Mouse (Mus musculus): ENCODE measurements at regions not wholly inside any gene's neighbourhood (a gene's known extent, or its start where the extent isn't known, plus 50 kb on each side); places are given as distances from the start of the nearest gene placed in this dataset.

DNA sequence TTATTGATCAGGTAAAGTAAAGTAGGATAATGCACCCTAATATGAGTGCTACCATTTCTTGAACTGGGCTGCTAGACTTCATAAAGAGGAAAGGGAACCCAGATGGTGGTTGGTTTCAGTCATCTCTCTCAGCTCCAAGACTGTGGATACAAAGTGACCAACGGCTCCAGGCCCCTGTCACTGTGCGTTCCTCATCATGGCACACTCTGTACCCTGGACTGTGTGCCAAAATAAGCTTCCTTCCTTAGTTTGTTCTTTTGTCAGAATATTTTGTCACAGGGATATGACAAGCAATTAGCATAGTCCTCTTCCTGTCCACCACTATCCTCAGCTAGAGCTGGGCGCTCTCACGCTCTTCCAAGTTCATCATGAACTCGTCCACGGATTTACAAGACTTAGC is 620.9 kb downstream of the Tox3 start:
- H3K4me3 ChIP-seq, result no peak overlapping the region
- H3K9me3 ChIP-seq, result no peaks in the 10 kb centered on the region
- H3K4me1 ChIP-seq (replicated peaks), result no peaks in the 10 kb centered on the region
- 92% methylated on average over 6 of the region's 6 CpGs for WGBS
- no peak for ATAC-seq (ENCODE audit: low FRiP score)
- H3K9ac ChIP-seq, result no peak overlapping the region
- no peak overlapping the region for H3K27ac ChIP-seq
- no peaks in the 10 kb centered on the region for H3K36me3 ChIP-seq
- H3K4me2 ChIP-seq, result no peak overlapping the region
- no peaks in the 10 kb centered on the region for H3K27me3 ChIP-seq

DNA sequence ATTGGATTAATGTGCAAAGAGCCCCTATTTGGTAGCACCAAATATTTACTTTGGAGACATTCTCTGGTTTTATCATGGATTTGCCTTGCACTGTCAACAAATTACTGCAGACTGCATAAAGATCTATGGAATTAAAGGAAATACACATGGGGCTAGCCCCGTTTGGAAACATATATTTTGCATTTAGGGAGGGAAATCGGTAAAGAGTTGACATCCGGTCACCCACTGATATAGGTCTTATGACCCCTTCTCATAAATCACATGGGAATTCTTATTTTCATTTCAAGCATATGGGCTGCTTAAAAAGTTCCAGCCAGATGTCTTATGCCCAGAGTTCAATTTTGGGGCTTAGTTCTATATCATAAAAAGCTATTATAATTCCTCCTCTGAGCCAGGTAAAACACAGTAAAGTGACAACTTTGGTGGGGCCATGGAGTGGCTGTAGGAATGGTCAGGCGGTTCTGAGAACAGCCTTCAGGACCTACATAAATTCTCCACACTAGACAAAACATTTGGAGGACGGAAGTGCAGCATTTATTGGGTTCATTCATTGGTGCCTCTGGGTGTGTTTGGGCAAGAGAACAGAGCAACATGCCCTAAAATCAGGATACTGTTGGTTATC is 626.3 kb downstream of the Tox3 start:
- Histone ChIP-seq H3K4me2 (no peak overlapping the region), H3K4me1 (replicated peaks) (no peaks in the 10 kb centered on the region), H3K9ac (no peak overlapping the region), H3K27ac (no peak overlapping the region), H3K9me3 (no peaks in the 10 kb centered on the region), H3K4me3 (no peak overlapping the region), H3K27me3 (no peaks in the 10 kb centered on the region), H3K36me3 (no peaks in the 10 kb centered on the region)
- WGBS, result 91% methylated on average over 5 of the region's 5 CpGs
- no peak for ATAC-seq (ENCODE audit: low FRiP score)

DNA sequence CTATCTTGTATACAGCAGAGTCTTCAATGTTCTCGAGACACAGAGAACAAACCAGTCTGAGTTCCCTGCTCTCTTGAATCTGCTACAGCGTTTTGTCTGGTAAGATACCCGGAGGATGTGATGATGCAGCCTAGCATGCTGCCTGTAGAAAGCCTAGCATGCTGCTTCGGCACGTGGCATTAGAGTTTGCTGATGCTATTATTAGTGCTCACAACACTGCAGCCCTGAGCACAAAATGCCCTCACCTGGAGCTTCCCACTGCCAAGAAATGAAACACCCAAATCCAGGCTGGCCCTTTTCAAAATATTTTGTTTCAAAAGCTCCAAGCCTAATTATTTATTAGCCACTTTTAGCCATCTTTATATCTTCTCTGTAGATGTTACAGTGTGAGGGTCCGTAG is 634.3 kb downstream of the Tox3 start:
- no peaks in the 10 kb centered on the region for H3K27me3 ChIP-seq
- no peaks in the 10 kb centered on the region for H3K36me3 ChIP-seq
- H3K9me3 ChIP-seq, result no peaks in the 10 kb centered on the region
- 82% methylated on average over 6 of the region's 6 CpGs for WGBS
- H3K9ac ChIP-seq, result no peak overlapping the region
- no peak overlapping the region for H3K27ac ChIP-seq
- no peak overlapping the region for H3K4me2 ChIP-seq
- H3K4me1 ChIP-seq (replicated peaks), result peaks cover 7% of the 10 kb centered on the region
- no peak overlapping the region for H3K4me3 ChIP-seq
- ATAC-seq (ENCODE audit: low FRiP score), result no peak

DNA sequence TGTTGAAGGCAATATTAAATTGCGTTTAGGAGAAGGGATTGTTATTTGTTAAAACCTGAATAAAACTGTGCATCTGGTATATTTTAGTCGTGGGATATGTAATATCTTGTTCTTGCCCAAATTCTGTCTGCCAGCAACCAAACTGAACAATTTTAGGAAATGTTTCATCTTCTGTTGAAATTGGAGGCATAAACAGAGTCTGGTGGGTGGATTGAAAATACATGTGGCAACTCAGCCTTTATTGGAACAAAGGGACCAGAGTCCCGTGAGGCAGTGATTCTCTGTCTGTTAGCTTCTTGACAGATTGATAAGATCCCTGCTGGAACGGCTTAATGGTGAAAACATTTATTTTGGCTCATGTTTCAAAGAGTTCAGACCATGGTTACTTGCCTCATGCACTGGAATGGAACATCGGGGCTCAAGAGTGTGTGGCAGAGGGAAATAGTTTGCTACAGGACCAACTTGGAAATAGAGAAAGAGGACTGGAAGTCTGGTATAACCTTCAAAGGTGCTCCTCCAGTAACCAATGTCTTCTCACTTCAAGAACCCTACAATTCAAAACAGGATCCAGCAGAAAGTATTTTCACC is 640.7 kb downstream of the Tox3 start:
- H3K27ac ChIP-seq, result no peak overlapping the region
- H3K36me3 ChIP-seq, result no peaks in the 10 kb centered on the region
- H3K4me2 ChIP-seq, result no peak overlapping the region
- WGBS, result 65% methylated on average over 5 of the region's 5 CpGs
- no peak overlapping the region for H3K9ac ChIP-seq
- no peak overlapping the region for H3K4me3 ChIP-seq
- H3K4me1 ChIP-seq (replicated peaks), result no peaks in the 10 kb centered on the region
- H3K9me3 ChIP-seq, result no peaks in the 10 kb centered on the region
- ATAC-seq (ENCODE audit: low FRiP score), result no peak
- H3K27me3 ChIP-seq, result no peaks in the 10 kb centered on the region

DNA sequence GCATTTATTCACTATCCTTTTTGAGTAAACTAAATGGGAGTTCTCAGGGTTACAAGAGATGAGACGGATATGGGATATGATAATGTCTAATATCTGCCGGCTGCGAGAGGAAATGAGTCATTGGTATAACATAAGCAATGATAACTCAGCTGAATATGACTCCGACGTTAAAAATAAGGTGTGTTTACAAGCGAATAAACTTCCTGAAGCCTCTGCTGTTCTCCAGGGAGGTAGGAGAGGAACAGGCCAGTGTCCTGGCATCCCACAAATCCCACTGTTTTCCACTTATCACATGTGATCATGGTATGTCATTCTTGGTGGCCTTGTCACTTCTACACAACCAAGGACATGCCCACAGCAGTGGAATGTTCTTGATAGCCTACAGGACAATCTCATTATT is 641.7 kb upstream of the Sall1 start:
- H3K9ac ChIP-seq, result no peak overlapping the region
- WGBS, result 96% methylated on average over 6 of the region's 6 CpGs
- no peak overlapping the region for H3K4me2 ChIP-seq
- H3K27me3 ChIP-seq, result no peaks in the 10 kb centered on the region; the same call in 1 of the 2 replicates
- no peak overlapping the region for H3K27ac ChIP-seq
- no peak for ATAC-seq (ENCODE audit: low FRiP score)
- H3K36me3 ChIP-seq, result no peaks in the 10 kb centered on the region
- no peak overlapping the region for H3K4me3 ChIP-seq
- no peaks in the 10 kb centered on the region for H3K9me3 ChIP-seq
- H3K4me1 ChIP-seq (replicated peaks), result no peaks in the 10 kb centered on the region

DNA sequence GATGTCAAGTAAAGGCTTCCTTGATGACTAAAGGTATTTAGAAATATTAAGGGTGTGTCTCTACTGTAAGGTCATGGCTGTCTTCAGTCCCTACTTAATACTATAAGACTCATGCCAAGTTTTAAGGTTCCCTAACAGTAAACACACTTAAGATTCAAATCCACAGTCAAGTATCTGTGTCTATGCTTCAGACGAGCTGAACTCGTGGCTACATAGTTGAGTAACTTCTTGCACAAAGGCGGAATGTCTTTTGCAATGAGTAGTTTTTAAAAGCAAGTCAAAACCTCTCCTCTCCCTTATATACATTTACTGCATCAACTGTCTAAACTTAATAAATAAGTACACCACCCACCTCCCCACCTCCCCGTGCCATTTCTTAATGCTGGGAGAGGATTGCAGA is 637.0 kb upstream of the Sall1 start:
- Histone ChIP-seq H3K27ac (no peak overlapping the region), H3K9me3 (no peaks in the 10 kb centered on the region), H3K36me3 (no peaks in the 10 kb centered on the region), H3K4me2 (no peak overlapping the region), H3K4me1 (replicated peaks) (0 out of 2 replicates have a peak, but pooled peaks cover 6% of the 10 kb centered on the region), H3K9ac (no peak overlapping the region), H3K27me3 (no peaks in the 10 kb centered on the region; the same call in 1 of the 2 replicates), H3K4me3 (no peak overlapping the region)
- ATAC-seq (ENCODE audit: low FRiP score), result no peak
- WGBS, result 89% methylated on average over 4 of the region's 4 CpGs

DNA sequence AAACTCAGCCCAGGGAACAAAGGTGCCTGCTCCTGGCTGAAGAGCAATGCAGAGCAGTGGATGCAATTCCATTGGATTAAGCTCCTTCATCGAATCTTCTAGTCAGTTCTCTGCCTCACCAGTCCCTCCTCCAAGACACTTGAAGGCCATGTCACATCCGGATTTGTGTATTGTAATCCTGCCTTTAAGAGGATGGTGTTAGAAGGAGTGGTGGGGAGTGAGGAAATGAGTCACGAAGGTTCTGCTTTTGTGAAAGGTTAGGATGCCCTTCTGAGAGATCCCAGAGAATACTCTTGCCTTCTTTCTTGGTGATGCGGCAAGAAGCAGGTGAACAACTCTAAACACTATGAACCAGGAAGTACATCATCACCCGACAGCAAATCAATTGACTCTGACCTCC is 636.4 kb upstream of the Sall1 start:
- no peaks in the 10 kb centered on the region for H3K36me3 ChIP-seq
- H3K4me3 ChIP-seq, result no peak overlapping the region
- peaks cover 5% of the 10 kb centered on the region; the same call in 1 of the 2 replicates for H3K27me3 ChIP-seq
- H3K9me3 ChIP-seq, result no peaks in the 10 kb centered on the region
- 0 out of 2 replicates have a peak, but pooled peaks cover 6% of the 10 kb centered on the region for H3K4me1 ChIP-seq (replicated peaks)
- H3K27ac ChIP-seq, result no peak overlapping the region
- 87% methylated on average over 5 of the region's 5 CpGs for WGBS
- no peak for ATAC-seq (ENCODE audit: low FRiP score)
- no peak overlapping the region for H3K4me2 ChIP-seq
- no peak overlapping the region for H3K9ac ChIP-seq

DNA sequence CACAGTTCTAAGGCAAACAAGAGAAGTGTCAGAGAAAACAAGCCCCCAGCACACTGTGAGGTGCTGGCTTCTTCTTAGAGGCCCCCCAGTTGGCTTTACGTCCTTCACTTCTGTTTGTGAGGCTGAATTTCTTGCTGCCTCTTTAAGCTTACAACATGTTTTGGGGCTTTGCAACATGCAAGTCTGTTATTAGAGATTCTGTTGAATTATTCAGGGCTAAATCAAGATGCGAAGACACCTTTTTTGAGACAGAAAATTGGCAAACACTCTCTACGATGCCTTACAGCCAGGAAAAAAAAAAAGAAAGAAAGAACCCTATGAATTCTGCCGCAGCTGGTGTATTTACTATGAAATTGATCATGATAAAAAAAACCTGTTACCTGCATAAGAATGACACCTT is 635.6 kb upstream of the Sall1 start:
- no peak overlapping the region for H3K4me2 ChIP-seq
- H3K4me3 ChIP-seq, result no peak overlapping the region
- H3K27ac ChIP-seq, result no peak overlapping the region
- H3K9me3 ChIP-seq, result no peaks in the 10 kb centered on the region
- WGBS, result 41% methylated on average over 4 of the region's 4 CpGs
- 0 out of 2 replicates have a peak, but pooled peaks cover 6% of the 10 kb centered on the region for H3K4me1 ChIP-seq (replicated peaks)
- H3K27me3 ChIP-seq, result peaks cover 7% of the 10 kb centered on the region; the same call in 1 of the 2 replicates
- no peaks in the 10 kb centered on the region for H3K36me3 ChIP-seq
- no peak overlapping the region for H3K9ac ChIP-seq
- ATAC-seq (ENCODE audit: low FRiP score), result no peak

DNA sequence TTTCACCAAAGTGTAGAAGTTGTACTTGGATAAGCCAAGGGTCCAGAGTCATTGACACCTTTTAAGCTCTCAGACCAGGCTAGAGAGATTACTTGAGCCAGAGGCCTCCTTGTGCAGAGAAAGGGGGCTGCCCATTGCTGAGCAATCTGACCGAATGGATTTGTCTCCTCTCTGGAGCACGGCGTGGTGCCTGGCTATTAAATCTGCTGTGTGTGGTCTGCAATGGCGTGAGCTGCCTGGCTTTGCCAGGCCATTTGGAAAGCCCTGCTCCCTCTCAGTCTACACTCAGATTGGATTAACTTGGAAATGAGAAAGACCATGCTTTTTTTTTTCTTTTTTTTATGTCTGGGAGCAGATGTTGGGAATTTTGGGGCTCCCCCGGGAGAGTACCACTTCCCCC is 633.3 kb upstream of the Sall1 start:
- Histone ChIP-seq H3K4me2 (no peak overlapping the region), H3K9ac (no peak overlapping the region), H3K27ac (no peak overlapping the region), H3K4me1 (replicated peaks) (0 out of 2 replicates have a peak, but pooled peaks cover 6% of the 10 kb centered on the region), H3K9me3 (no peaks in the 10 kb centered on the region), H3K36me3 (no peaks in the 10 kb centered on the region), H3K4me3 (no peak overlapping the region), H3K27me3 (peaks cover 7% of the 10 kb centered on the region; the same call in 1 of the 2 replicates)
- WGBS, result 60% methylated on average over 5 of the region's 5 CpGs
- no peak for ATAC-seq (ENCODE audit: low FRiP score)

DNA sequence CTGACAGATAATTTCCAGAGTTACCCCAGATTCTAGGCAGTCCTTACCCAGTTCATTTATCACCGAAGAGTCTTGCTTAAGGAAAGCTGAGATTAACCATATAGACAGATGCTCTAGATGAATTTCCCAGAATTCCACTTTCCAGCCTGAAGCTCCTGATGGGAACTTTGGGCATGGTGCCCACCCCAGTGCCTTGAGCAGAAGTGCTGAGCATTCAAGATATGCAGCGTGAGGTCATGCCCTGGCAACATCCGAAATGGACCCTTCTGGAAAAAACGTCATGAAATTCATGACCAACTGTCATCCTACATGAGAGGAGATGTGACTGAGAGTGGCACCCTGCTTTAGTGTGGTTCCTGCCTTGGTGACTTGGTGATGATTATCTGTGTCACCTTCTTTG is 629.9 kb upstream of the Sall1 start:
- no peaks in the 10 kb centered on the region for H3K36me3 ChIP-seq
- no peak overlapping the region for H3K9ac ChIP-seq
- ATAC-seq (ENCODE audit: low FRiP score), result no peak
- H3K27ac ChIP-seq, result no peak overlapping the region
- no peak overlapping the region for H3K4me3 ChIP-seq
- no peaks in the 10 kb centered on the region for H3K4me1 ChIP-seq (replicated peaks)
- peaks cover 7% of the 10 kb centered on the region; the same call in 1 of the 2 replicates for H3K27me3 ChIP-seq
- no peak overlapping the region for H3K4me2 ChIP-seq
- 82% methylated on average over 4 of the region's 4 CpGs for WGBS
- H3K9me3 ChIP-seq, result no peaks in the 10 kb centered on the region

DNA sequence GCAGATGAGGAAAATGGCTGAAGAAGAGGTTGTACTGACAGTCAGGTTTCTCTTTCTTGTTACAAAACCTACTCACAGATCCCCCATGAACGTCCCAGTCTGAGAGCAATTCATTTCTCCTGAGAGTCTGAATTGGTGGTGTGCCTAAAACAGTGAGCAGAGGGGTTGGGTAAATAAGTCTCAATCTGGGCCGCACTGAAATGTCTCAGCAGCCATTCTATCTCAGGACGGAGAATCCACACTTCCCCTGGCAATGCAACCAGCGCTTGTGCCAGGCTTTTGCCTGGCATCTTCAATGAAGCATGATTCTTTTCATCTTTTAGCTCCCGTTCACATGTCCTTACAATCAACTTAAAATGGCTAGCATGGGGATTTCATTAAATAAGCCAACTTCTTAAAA is 628.7 kb upstream of the Sall1 start:
- 84% methylated on average over 5 of the region's 5 CpGs for WGBS
- Histone ChIP-seq H3K27ac (no peak overlapping the region), H3K9me3 (no peaks in the 10 kb centered on the region), H3K4me1 (replicated peaks) (no peaks in the 10 kb centered on the region), H3K4me3 (no peak overlapping the region), H3K4me2 (no peak overlapping the region), H3K36me3 (no peaks in the 10 kb centered on the region), H3K27me3 (peaks cover 7% of the 10 kb centered on the region; the same call in 1 of the 2 replicates), H3K9ac (no peak overlapping the region)
- no peak for ATAC-seq (ENCODE audit: low FRiP score)

DNA sequence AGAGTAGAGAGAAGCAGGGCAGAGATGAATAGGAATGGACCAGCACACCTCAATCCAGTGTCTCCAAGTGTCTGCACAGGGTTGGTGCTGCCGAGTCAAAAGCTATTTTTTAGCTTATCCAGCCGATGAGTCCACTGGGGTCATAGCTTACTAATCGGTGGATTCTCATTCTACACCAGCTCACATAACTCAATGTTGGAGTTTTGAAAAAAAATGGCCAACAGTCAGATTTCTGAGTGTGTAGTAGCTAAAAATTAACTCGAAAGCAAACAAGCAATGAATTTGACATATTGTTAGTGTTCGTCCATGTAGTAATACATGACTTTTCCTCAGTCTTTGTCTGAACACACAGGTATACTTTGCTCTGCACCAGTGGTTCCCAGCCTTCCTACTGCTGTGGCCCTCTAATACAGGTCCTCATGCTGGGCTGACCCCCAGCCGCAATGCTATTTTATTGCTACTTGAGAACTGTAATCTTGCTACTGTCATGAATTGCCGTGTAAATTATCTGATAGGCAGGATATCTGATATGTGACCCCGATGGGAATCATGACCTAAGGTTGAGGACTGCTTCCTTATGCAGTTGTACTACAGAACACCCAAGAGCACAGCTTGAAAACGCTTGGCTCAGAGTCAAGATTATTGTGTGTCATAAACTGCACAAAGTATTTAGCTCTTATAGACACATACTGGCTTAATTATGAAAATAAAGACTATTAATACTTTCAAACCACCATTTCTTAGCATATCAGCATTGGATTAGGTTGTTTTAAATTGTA is 621.1 kb upstream of the Sall1 start:
- H3K27me3 ChIP-seq, result peaks cover 6% of the 10 kb centered on the region
- H3K4me1 ChIP-seq (replicated peaks), result no peaks in the 10 kb centered on the region
- H3K36me3 ChIP-seq, result no peaks in the 10 kb centered on the region
- H3K9me3 ChIP-seq, result no peaks in the 10 kb centered on the region
- no peak for ATAC-seq (ENCODE audit: low FRiP score)
- H3K27ac ChIP-seq, result no peak overlapping the region
- no peak overlapping the region for H3K4me3 ChIP-seq
- no peak overlapping the region for H3K4me2 ChIP-seq
- 92% methylated on average over 9 of the region's 9 CpGs for WGBS
- H3K9ac ChIP-seq, result no peak overlapping the region
